Mouse (Mus musculus) midbrain, embryonic 14.5 days (tissue): ENCODE measurements around the gene Scn3a. TPM values are rescaled to one million over a fixed set of nuclear protein-coding genes. Genes with fewer than 3 reads are reported as not detected.

Experiments used
- polyA plus RNA-seq: library from polyadenylated mRNA; unstranded; fragments of >200 nt; fragmentation: Nextera tagmentation; extraction: Ambion mirVana; gene quantifications from 2 replicates; pipeline ENCODE4 v1.2.1, GENCODE M21; 2014

Scn3a gene
- polyA plus RNA-seq, 1 experiment from 2014 or later, result 87.2 TPM

Other genes with a start within 250 kb of the Scn3a start
- gene Slc38a11, start 203.6 kb downstream of the Scn3a start, polyA plus RNA-seq, result 1.3 and 2.3 TPM in 2 replicates
- 40.6 and 47.4 TPM in 2 replicates for gene Scn2a, start 53.1 kb upstream of the Scn3a start, polyA plus RNA-seq